Mouse (Mus musculus) forebrain, postnatal 0 days (tissue): Measurements from ENCODE around the gene Mettl13. TPM values are rescaled to one million over a fixed set of nuclear protein-coding genes. Genes with fewer than 3 reads are reported as not detected.

Experiments used
- ATAC-seq: fragments of 200-750 bp; cut with Nextera tagmentation; 2 replicates; pipeline ENCODE4 v1.8.0; 2017; ENCODE audit warnings: mild to moderate bottlenecking, moderate library complexity
- DNase-seq: peaks from one replicate; pipeline ENCODE4 v3.0.0-alpha.2; 2015
- H3K27ac ChIP-seq: fragments of 300-500 bp; sonication (generic); 2 replicates; pipeline ENCODE4 v1.5.1; 2014; ENCODE audit warnings: low read depth, mild to moderate bottlenecking, antibody characterized with exemption, low read length, moderate library complexity, mixed read lengths
- H3K27me3 ChIP-seq: fragments of 300-500 bp; sonication (generic); 2 replicates; pipeline ENCODE4 v1.6.1; 2014; ENCODE audit warnings: mild to moderate bottlenecking, low read length, mixed read lengths; ENCODE audit not compliant: insufficient read depth
- H3K36me3 ChIP-seq: fragments of 300-500 bp; sonication (generic); 2 replicates; pipeline ENCODE4 v1.6.1; 2014; ENCODE audit warnings: mild to moderate bottlenecking, moderate library complexity; ENCODE audit not compliant: insufficient read depth
- H3K4me1 ChIP-seq: fragments of 300-500 bp; sonication (generic); 2 replicates; pipeline ENCODE4 v1.6.1; 2014; ENCODE audit warnings: antibody characterized with exemption; ENCODE audit not compliant: insufficient read depth
- H3K4me2 ChIP-seq: fragments of 300-500 bp; sonication (generic); 2 replicates; pipeline ENCODE4 v1.6.1; 2014; ENCODE audit warnings: low read depth, mild to moderate bottlenecking, moderate library complexity
- H3K4me3 ChIP-seq: fragments of 300-500 bp; sonication (generic); 2 replicates; pipeline ENCODE4 v1.5.1; 2014; ENCODE audit warnings: low read depth, low read length, mixed read lengths
- H3K9ac ChIP-seq: fragments of 300-500 bp; sonication (generic); 2 replicates; pipeline ENCODE4 v1.6.1; 2014; ENCODE audit warnings: mild to moderate bottlenecking
- H3K9me3 ChIP-seq: fragments of 300-500 bp; sonication (generic); 2 replicates; pipeline ENCODE4 v1.6.1; 2016; ENCODE audit warnings: low read length
- CTCF ChIP-seq: sonication (generic); IDR thresholded peaks from 2 replicates; pipeline ENCODE4 v1.5.1; 2016; ENCODE audit warnings: antibody characterized with exemption, control low read depth, low read depth
- WGBS: fragments of 180-500 bp; shearing (Covaris S2); extraction: QIAGEN DNeasy Blood & Tissue Kit; methylation state at CpG from one replicate; pipeline ENCODE4 v1.1.7; 2014; 5-methylcytosine and 5-hydroxymethylcytosine counted together
- polyA plus RNA-seq: library from polyadenylated mRNA; unstranded; fragments of >200 nt; fragmentation: Nextera tagmentation; extraction: Ambion mirVana; gene quantifications from 2 replicates; pipeline ENCODE4 v1.2.1, GENCODE M21; 2015
- total RNA-seq: library from RNA; depleted of rRNA; stranded (reverse); fragments of >200 nt; gene quantifications from 2 replicates; pipeline ENCODE4 v1.2.3, GENCODE M21; 2014

The Mettl13 gene
- total and polyA plus RNA-seq, 2 experiments from 2014 or later: 15.2 to 17.0 TPM

- ATAC-seq: no peak
- Histone ChIP-seq H3K27me3 (no peaks in the 10 kb centered on the region), H3K4me1 (no peaks in the 10 kb centered on the region), H3K4me2 (no peak overlapping the region), H3K4me3 (no peak overlapping the region), H3K27ac (no peak overlapping the region), H3K9me3 (no peaks in the 10 kb centered on the region), H3K36me3 (peaks cover 52% of the 10 kb centered on the region), H3K9ac (no peak overlapping the region)
- TF ChIP-seq CTCF: no peak
- no peak for DNase-seq
- WGBS: 95% methylated on average over 14 of the region's 14 CpGs
Measured at GRCm38 (mm10) chr1:162533766-162534560, 14.4 kb downstream of the Mettl13 start.

GRCm38 (mm10) chr1:162532330-162532729 lies 16.0 kb downstream of the Mettl13 start:
- no peak for ATAC-seq
- TF ChIP-seq CTCF: no peak
- Histone ChIP-seq H3K4me3 (no peak overlapping the region), H3K9ac (no peak overlapping the region), H3K36me3 (peaks cover 46% of the 10 kb centered on the region), H3K4me1 (no peaks in the 10 kb centered on the region), H3K4me2 (no peak overlapping the region), H3K9me3 (no peaks in the 10 kb centered on the region), H3K27ac (no peak overlapping the region), H3K27me3 (no peaks in the 10 kb centered on the region)
- WGBS: 90% methylated on average over 4 of the region's 4 CpGs
- DNase-seq: no peak

- H3K4me2 ChIP-seq: no peak overlapping the region
- 70% methylated on average over 4 of the region's 4 CpGs for WGBS
- H3K9ac ChIP-seq: no peak overlapping the region
- no peak overlapping the region for H3K27ac ChIP-seq
- peaks cover 38% of the 10 kb centered on the region for H3K36me3 ChIP-seq
- H3K9me3 ChIP-seq: no peaks in the 10 kb centered on the region
- no peaks in the 10 kb centered on the region for H3K27me3 ChIP-seq
- ATAC-seq (no peak), DNase-seq (no peak)
- H3K4me1 ChIP-seq: no peaks in the 10 kb centered on the region
- TF ChIP-seq CTCF: peak; percentile 58
- no peak overlapping the region for H3K4me3 ChIP-seq
Measured at GRCm38 (mm10) chr1:162531584-162531983, 16.8 kb downstream of the Mettl13 start.

GRCm38 (mm10) chr1:162530666-162531065 lies 17.7 kb downstream of the Mettl13 start:
- TF ChIP-seq CTCF: no peak
- H3K4me2 ChIP-seq: no peak overlapping the region
- WGBS: 42% methylated on average over 1 of the region's 1 CpGs
- peaks cover 29% of the 10 kb centered on the region for H3K36me3 ChIP-seq
- H3K27ac ChIP-seq: no peak overlapping the region
- no peak for ATAC-seq
- no peaks in the 10 kb centered on the region for H3K4me1 ChIP-seq
- no peak for DNase-seq
- no peaks in the 10 kb centered on the region for H3K9me3 ChIP-seq
- H3K4me3 ChIP-seq: no peak overlapping the region
- H3K9ac ChIP-seq: no peak overlapping the region
- H3K27me3 ChIP-seq: no peaks in the 10 kb centered on the region

GRCm38 (mm10) chr1:162529651-162530050 lies 18.7 kb downstream of the Mettl13 start:
- H3K27me3 ChIP-seq: no peaks in the 10 kb centered on the region
- no peaks in the 10 kb centered on the region for H3K4me1 ChIP-seq
- peaks cover 19% of the 10 kb centered on the region for H3K36me3 ChIP-seq
- no peak for DNase-seq
- TF ChIP-seq CTCF: peak; percentile 45
- H3K27ac ChIP-seq: no peak overlapping the region
- no peak overlapping the region for H3K4me3 ChIP-seq
- no peak for ATAC-seq
- 57% methylated on average over 2 of the region's 2 CpGs for WGBS
- H3K9ac ChIP-seq: no peak overlapping the region
- H3K9me3 ChIP-seq: no peaks in the 10 kb centered on the region
- H3K4me2 ChIP-seq: no peak overlapping the region

- WGBS: 82% methylated on average over 1 of the region's 1 CpGs
- Histone ChIP-seq H3K27me3 (no peaks in the 10 kb centered on the region), H3K9ac (no peak overlapping the region), H3K36me3 (no peaks in the 10 kb centered on the region), H3K4me1 (no peaks in the 10 kb centered on the region), H3K4me2 (no peak overlapping the region), H3K27ac (no peak overlapping the region), H3K4me3 (no peak overlapping the region), H3K9me3 (no peaks in the 10 kb centered on the region)
- DNase-seq (no peak), ATAC-seq (no peak)
- no peak for TF ChIP-seq CTCF
Measured at GRCm38 (mm10) chr1:162515116-162515515, 33.2 kb downstream of the Mettl13 start.

GRCm38 (mm10) chr1:162510013-162510356 lies 38.4 kb downstream of the Mettl13 start:
- DNase-seq (no peak), ATAC-seq (no peak)
- no peaks in the 10 kb centered on the region for H3K27me3 ChIP-seq
- no peak overlapping the region for H3K9ac ChIP-seq
- no peaks in the 10 kb centered on the region for H3K36me3 ChIP-seq
- no peaks in the 10 kb centered on the region for H3K9me3 ChIP-seq
- no peak overlapping the region for H3K27ac ChIP-seq
- no peaks in the 10 kb centered on the region for H3K4me1 ChIP-seq
- no peak overlapping the region for H3K4me2 ChIP-seq
- WGBS: 82% methylated on average over 2 of the region's 2 CpGs
- H3K4me3 ChIP-seq: no peak overlapping the region
- no peak for TF ChIP-seq CTCF
